Mouse (Mus musculus): ENCODE measurements at regions not wholly inside any gene's neighbourhood (a gene's known extent, or its start where the extent isn't known, plus 50 kb on each side); places are given as distances from the start of the nearest gene placed in this dataset.
"Not testable (repeated sequence)": the region's sequence is repeated elsewhere in the genome, so short reads cannot be mapped to it uniquely, and the experiment has no call there.

- no peaks in the 10 kb centered on the region for H3K27me3 ChIP-seq
- DNase-seq (ENCODE audit: low read depth, low spot score) (no peak), ATAC-seq (no peak)
- in situ Hi-C loops (cut with MboI; ENCODE audit: low pct_unique_long_range_greater_than_20kb), result no loop called here
- ChIA-PET CTCF (no interaction called here), POLR2A (interaction anchor here (0.7 kb wide), 1 partner anchor 82 kb away, joined by 3 read pairs; no protein-coding TSS in a partner anchor)
- TF ChIP-seq CTCF (IDR thresholded peaks at IDR 0.05), result no peak
Observed at GRCm38 (mm10) chr2:166516261-166516660, 197.4 kb downstream of the Prex1 start.

- no peak for ATAC-seq
- H3K27me3 ChIP-seq, result no peaks in the 10 kb centered on the region
- ChIA-PET POLR2A (interaction anchor here (0.9 kb wide), 1 partner anchor 25 kb away, joined by 3 read pairs; no protein-coding TSS in a partner anchor), CTCF (no interaction called here)
- no peak for TF ChIP-seq CTCF (IDR thresholded peaks at IDR 0.05)
- DNase-seq (ENCODE audit: low read depth, low spot score), result no peak
- in situ Hi-C loops (cut with MboI; ENCODE audit: low pct_unique_long_range_greater_than_20kb), result no loop called here
Observed at GRCm38 (mm10) chr2:166514664-166515063, 199.0 kb downstream of the Prex1 start.

GRCm38 (mm10) chr2:166512488-166512887, 201.1 kb downstream of the Prex1 start:
- DNase-seq (ENCODE audit: low read depth, low spot score), result no peak
- no peak for ATAC-seq

GRCm38 (mm10) chr2:166511477-166511876, 202.2 kb downstream of the Prex1 start:
- ATAC-seq; DNase-seq (ENCODE audit: low read depth, low spot score); in situ Hi-C loops (cut with MboI; ENCODE audit: low pct_unique_long_range_greater_than_20kb); POLR2A ChIA-PET; H3K27me3 ChIP-seq; CTCF ChIA-PET: not testable (repeated sequence)

More at GRCm38 (mm10) chr2:166512488-166512887, 201.1 kb downstream of the Prex1 start:
- in situ Hi-C loops (cut with MboI; ENCODE audit: low pct_unique_long_range_greater_than_20kb), result no loop called here
- no peaks in the 10 kb centered on the region for H3K27me3 ChIP-seq
- no peak for TF ChIP-seq CTCF (IDR thresholded peaks at IDR 0.05)
- CTCF ChIA-PET, result no interaction called here
- POLR2A ChIA-PET, result no interaction called here

GRCm38 (mm10) chr2:166510776-166511175, 202.9 kb downstream of the Prex1 start:
- no peak for DNase-seq (ENCODE audit: low read depth, low spot score)

GRCm38 (mm10) chr2:166509591-166509990, 204.0 kb downstream of the Prex1 start:
- CTCF ChIA-PET, result no interaction called here
- ATAC-seq (no peak), DNase-seq (ENCODE audit: low read depth, low spot score) (no peak)
- no peaks in the 10 kb centered on the region for H3K27me3 ChIP-seq
- in situ Hi-C loops (cut with MboI; ENCODE audit: low pct_unique_long_range_greater_than_20kb), result no loop called here
- POLR2A ChIA-PET, result interaction anchor here (0.6 kb wide), 1 partner anchor 150 kb away, joined by 3 read pairs; no protein-coding TSS in a partner anchor
- no peak for TF ChIP-seq CTCF (IDR thresholded peaks at IDR 0.05)

More at GRCm38 (mm10) chr2:166510776-166511175, 202.9 kb downstream of the Prex1 start:
- ChIA-PET POLR2A (no interaction called here), CTCF (no interaction called here)
- in situ Hi-C loops (cut with MboI; ENCODE audit: low pct_unique_long_range_greater_than_20kb), result no loop called here
- ATAC-seq, result no peak
- TF ChIP-seq CTCF (IDR thresholded peaks at IDR 0.05), result no peak
- H3K27me3 ChIP-seq, result no peaks in the 10 kb centered on the region

GRCm38 (mm10) chr2:166508656-166509420, 204.8 kb downstream of the Prex1 start:
- ChIA-PET CTCF (no interaction called here), POLR2A (no interaction called here)
- TF ChIP-seq CTCF (IDR thresholded peaks at IDR 0.05), result no peak
- in situ Hi-C loops (cut with MboI; ENCODE audit: low pct_unique_long_range_greater_than_20kb), result no loop called here
- no peak for DNase-seq (ENCODE audit: low read depth, low spot score)
- no peak for ATAC-seq
- H3K27me3 ChIP-seq, result no peaks in the 10 kb centered on the region

- CTCF ChIA-PET, result no interaction called here
- in situ Hi-C loops (cut with MboI; ENCODE audit: low pct_unique_long_range_greater_than_20kb), result no loop called here
- POLR2A ChIA-PET, result no interaction called here
- DNase-seq (ENCODE audit: low read depth, low spot score) (no peak), ATAC-seq (no peak)
- no peak for TF ChIP-seq CTCF (IDR thresholded peaks at IDR 0.05)
- no peaks in the 10 kb centered on the region for H3K27me3 ChIP-seq
Observed at GRCm38 (mm10) chr2:166505309-166505708, 208.3 kb downstream of the Prex1 start.

GRCm38 (mm10) chr2:166503666-166504065, 210.0 kb downstream of the Prex1 start:
- ChIA-PET CTCF (interaction anchor here (1.6 kb wide), 1 partner anchor 19 kb away, joined by 3 read pairs; no protein-coding TSS in a partner anchor), POLR2A (no interaction called here)
- DNase-seq (ENCODE audit: low read depth, low spot score) (no peak), ATAC-seq (no peak)
- H3K27me3 ChIP-seq, result no peaks in the 10 kb centered on the region
- in situ Hi-C loops (cut with MboI; ENCODE audit: low pct_unique_long_range_greater_than_20kb), result no loop called here
- no peak for TF ChIP-seq CTCF (IDR thresholded peaks at IDR 0.05)

GRCm38 (mm10) chr2:166492895-166493294, 220.7 kb downstream of the Prex1 start:
- no peak for ATAC-seq
- no peaks in the 10 kb centered on the region for H3K27me3 ChIP-seq
- no peak for DNase-seq (ENCODE audit: low read depth, low spot score)
- POLR2A ChIA-PET, result no interaction called here
- no peak for TF ChIP-seq CTCF (IDR thresholded peaks at IDR 0.05)
- in situ Hi-C loops (cut with MboI; ENCODE audit: low pct_unique_long_range_greater_than_20kb), result no loop called here
- CTCF ChIA-PET, result no interaction called here

- in situ Hi-C loops (cut with MboI; ENCODE audit: low pct_unique_long_range_greater_than_20kb), result no loop called here
- CTCF ChIA-PET, result no interaction called here
Observed at GRCm38 (mm10) chr2:166492421-166492820, 221.2 kb downstream of the Prex1 start.

GRCm38 (mm10) chr2:166491861-166492260, 221.8 kb downstream of the Prex1 start:
- POLR2A ChIA-PET, result no interaction called here
- TF ChIP-seq CTCF (IDR thresholded peaks at IDR 0.05), result no peak
- no peaks in the 10 kb centered on the region for H3K27me3 ChIP-seq
- CTCF ChIA-PET, result no interaction called here
- ATAC-seq, result no peak
- no peak for DNase-seq (ENCODE audit: low read depth, low spot score)
- in situ Hi-C loops (cut with MboI; ENCODE audit: low pct_unique_long_range_greater_than_20kb), result no loop called here

More at GRCm38 (mm10) chr2:166492421-166492820, 221.2 kb downstream of the Prex1 start:
- DNase-seq (ENCODE audit: low read depth, low spot score) (no peak), ATAC-seq (no peak)
- H3K27me3 ChIP-seq, result no peaks in the 10 kb centered on the region
- POLR2A ChIA-PET, result no interaction called here
- no peak for TF ChIP-seq CTCF (IDR thresholded peaks at IDR 0.05)
